Mouse (Mus musculus): ENCODE data around the gene Pcsk4. TPM values are rescaled to one million over a fixed set of nuclear protein-coding genes. Genes with fewer than 3 reads are reported as not detected.
A peak's percentile ranks its signal among the peaks of the same experiment; 100 is the strongest.
"Not testable (repeated sequence)": the region's sequence is repeated elsewhere in the genome, so short reads cannot be mapped to it uniquely, and the experiment has no call there.

Gene Pcsk4
- polyA plus RNA-seq, 1 experiment from 2014 or later = 2.1 TPM

- no peak overlapping the region for H3K27ac ChIP-seq (replicated peaks)
- H3K27me3 ChIP-seq (replicated peaks) = peaks cover 97% of the 10 kb centered on the region
- peak overlapping the region; percentile 78 for H3K9ac ChIP-seq
- no peak for ATAC-seq (ENCODE audit: extremely low read depth, insufficient number of reproducible peaks, low FRiP score, low TSS enrichment)
- no peaks in the 10 kb centered on the region for H3K36me3 ChIP-seq
- peaks cover 59% of the 10 kb centered on the region for H3K4me1 ChIP-seq
- peak overlapping the region; percentile 51 for H3K4me3 ChIP-seq
- H3K9me3 ChIP-seq = no peaks in the 10 kb centered on the region
- 16% methylated on average over 17 of the region's 17 CpGs for WGBS
- peak overlapping the region; percentile 72 for H3K4me2 ChIP-seq
These were observed 18.2 kb upstream of the Pcsk4 start for GRCm38 (mm10) chr10:80347514-80347967.

GRCm38 (mm10) chr10:80345929-80346328, 16.6 kb upstream of the Pcsk4 start:
- H3K4me1 ChIP-seq = peaks cover 69% of the 10 kb centered on the region
- not testable (repeated sequence) for H3K4me3 ChIP-seq; H3K4me2 ChIP-seq; H3K27ac ChIP-seq (replicated peaks); ATAC-seq (ENCODE audit: extremely low read depth, insufficient number of reproducible peaks, low FRiP score, low TSS enrichment); H3K9me3 ChIP-seq; H3K9ac ChIP-seq; H3K36me3 ChIP-seq
- WGBS = 79% methylated on average over 6 of the region's 6 CpGs
- H3K27me3 ChIP-seq (replicated peaks) = peaks cover 97% of the 10 kb centered on the region

DNA sequence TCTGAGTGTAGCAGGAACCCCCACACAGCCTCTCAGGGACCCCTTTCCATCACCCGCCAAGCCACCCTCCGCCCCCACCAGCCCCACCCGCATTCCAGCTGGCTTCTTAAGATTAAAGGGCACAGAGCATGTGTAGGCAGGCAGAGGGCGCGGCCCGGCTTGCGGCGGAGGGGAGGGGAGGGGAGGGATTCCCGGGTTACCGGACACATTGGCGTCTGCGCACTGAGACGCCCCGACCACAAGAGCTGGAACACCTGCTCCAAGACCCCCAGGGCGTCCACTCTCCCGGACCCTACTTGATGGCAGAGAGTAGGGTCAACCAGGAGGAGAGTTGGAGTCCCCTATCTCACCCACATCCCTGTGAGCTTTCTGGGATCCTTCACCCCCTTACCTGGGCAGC, 15.8 kb upstream of the Pcsk4 start:
- Histone ChIP-seq H3K27me3 (replicated peaks) (peaks cover 99% of the 10 kb centered on the region), H3K4me1 (peaks cover 74% of the 10 kb centered on the region), H3K4me2 (peak overlapping the region; percentile 64), H3K36me3 (no peaks in the 10 kb centered on the region), H3K9me3 (no peaks in the 10 kb centered on the region), H3K4me3 (peak overlapping the region; percentile 3), H3K9ac (peak overlapping the region; percentile 61), H3K27ac (replicated peaks) (no peak overlapping the region)
- no peak for ATAC-seq (ENCODE audit: extremely low read depth, insufficient number of reproducible peaks, low FRiP score, low TSS enrichment)
- 6% methylated on average over 16 of the region's 16 CpGs for WGBS

DNA sequence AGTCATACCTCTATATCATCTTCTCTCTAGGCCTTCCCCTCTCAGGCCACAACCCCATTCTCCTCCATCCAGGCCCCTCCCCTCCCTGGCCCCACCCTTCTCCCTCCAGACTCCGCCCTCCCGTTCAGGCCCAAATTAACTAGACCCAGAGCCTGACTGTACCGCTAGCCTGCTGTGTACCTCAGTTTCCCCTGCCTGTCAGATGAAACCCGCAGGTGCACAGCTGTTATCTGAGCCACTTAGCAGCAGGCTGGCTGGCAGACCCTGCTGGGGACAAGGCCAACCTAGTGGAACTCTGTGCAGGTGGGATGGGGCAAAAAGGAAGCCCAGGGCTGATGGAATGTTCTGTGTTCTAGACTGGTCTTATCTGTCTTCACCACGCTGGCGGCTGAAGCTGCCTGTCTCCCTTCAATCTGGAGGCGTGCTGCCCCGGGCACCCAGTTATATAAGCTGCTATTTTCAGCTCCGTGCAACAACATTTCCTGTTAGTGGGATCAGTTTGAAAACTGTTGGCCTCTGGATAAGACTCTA, 14.9 kb upstream of the Pcsk4 start:
- WGBS = 20% methylated on average over 9 of the region's 9 CpGs
- 0 out of 2 replicates have a peak overlapping the region, but pooled peaks have one; percentile 30 for H3K9ac ChIP-seq
- no peaks in the 10 kb centered on the region for H3K36me3 ChIP-seq
- ATAC-seq (ENCODE audit: extremely low read depth, insufficient number of reproducible peaks, low FRiP score, low TSS enrichment) = no peak
- H3K27me3 ChIP-seq (replicated peaks) = peaks cover 99% of the 10 kb centered on the region
- H3K4me3 ChIP-seq = no peak overlapping the region
- peak overlapping the region; percentile 64 for H3K4me2 ChIP-seq
- peaks cover 68% of the 10 kb centered on the region for H3K4me1 ChIP-seq
- no peaks in the 10 kb centered on the region for H3K9me3 ChIP-seq
- no peak overlapping the region for H3K27ac ChIP-seq (replicated peaks)

DNA sequence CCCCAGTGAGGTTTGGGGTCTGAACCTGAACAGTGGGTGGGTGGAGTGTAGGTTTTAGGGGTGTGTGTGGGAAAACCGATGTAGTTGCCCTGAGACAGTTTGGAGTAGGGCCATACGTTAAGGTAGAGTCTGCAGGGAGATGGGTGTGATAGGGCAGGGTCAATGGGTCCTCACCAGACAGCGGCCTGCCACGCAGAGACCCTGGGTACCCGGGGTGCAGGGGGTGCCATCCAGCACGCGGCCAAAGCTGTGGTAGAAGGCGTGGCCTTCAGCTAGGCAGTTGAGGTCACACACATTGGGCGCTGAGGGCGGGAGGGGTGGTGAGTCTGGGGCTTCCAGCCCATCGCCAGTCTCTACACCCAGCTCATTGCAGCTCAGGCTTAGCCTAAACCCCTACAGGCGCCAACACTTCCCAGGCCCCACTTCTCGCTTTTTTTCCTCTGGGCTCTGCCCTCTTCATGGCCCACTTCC, 14.2 kb upstream of the Pcsk4 start:
- Histone ChIP-seq H3K4me1 (peaks cover 61% of the 10 kb centered on the region), H3K4me2 (peak overlapping the region; percentile 64), H3K9ac (0 out of 2 replicates have a peak overlapping the region, but pooled peaks have one; percentile 61), H3K9me3 (no peaks in the 10 kb centered on the region), H3K36me3 (no peaks in the 10 kb centered on the region), H3K4me3 (peak overlapping the region; percentile 42), H3K27me3 (replicated peaks) (peaks cover 93% of the 10 kb centered on the region), H3K27ac (replicated peaks) (no peak overlapping the region)
- ATAC-seq (ENCODE audit: extremely low read depth, insufficient number of reproducible peaks, low FRiP score, low TSS enrichment) = 0 out of 2 replicates have a peak, but pooled peaks have one; percentile 2
- 26% methylated on average over 13 of the region's 13 CpGs for WGBS

- no peak overlapping the region for H3K27ac ChIP-seq (replicated peaks)
These were observed 13.6 kb upstream of the Pcsk4 start for GRCm38 (mm10) chr10:80342749-80343424.

GRCm38 (mm10) chr10:80342305-80342748, 13.0 kb upstream of the Pcsk4 start:
- no peak overlapping the region for H3K27ac ChIP-seq (replicated peaks)
- no peaks in the 10 kb centered on the region for H3K9me3 ChIP-seq
- peak overlapping the region; percentile 64 for H3K4me2 ChIP-seq
- peak overlapping the region; percentile 61; the same call in 1 of the 2 replicates for H3K9ac ChIP-seq
- H3K4me1 ChIP-seq = peaks cover 50% of the 10 kb centered on the region
- peaks cover 91% of the 10 kb centered on the region for H3K27me3 ChIP-seq (replicated peaks)
- H3K36me3 ChIP-seq = no peaks in the 10 kb centered on the region
- WGBS = 4% methylated on average over 26 of the region's 26 CpGs
- peak overlapping the region; percentile 42 for H3K4me3 ChIP-seq
- ATAC-seq (ENCODE audit: extremely low read depth, insufficient number of reproducible peaks, low FRiP score, low TSS enrichment) = no peak

More at GRCm38 (mm10) chr10:80342749-80343424, 13.6 kb upstream of the Pcsk4 start:
- H3K36me3 ChIP-seq = no peaks in the 10 kb centered on the region
- peaks cover 55% of the 10 kb centered on the region for H3K4me1 ChIP-seq
- H3K9me3 ChIP-seq = no peaks in the 10 kb centered on the region
- peak; percentile 40; the same call in 1 of the 2 replicates for ATAC-seq (ENCODE audit: extremely low read depth, insufficient number of reproducible peaks, low FRiP score, low TSS enrichment)
- H3K4me2 ChIP-seq = peak overlapping the region; percentile 64
- peaks cover 93% of the 10 kb centered on the region for H3K27me3 ChIP-seq (replicated peaks)
- peak overlapping the region; percentile 42 for H3K4me3 ChIP-seq
- H3K9ac ChIP-seq = peak overlapping the region; percentile 61
- WGBS = 1% methylated on average over 30 of the region's 33 CpGs

DNA sequence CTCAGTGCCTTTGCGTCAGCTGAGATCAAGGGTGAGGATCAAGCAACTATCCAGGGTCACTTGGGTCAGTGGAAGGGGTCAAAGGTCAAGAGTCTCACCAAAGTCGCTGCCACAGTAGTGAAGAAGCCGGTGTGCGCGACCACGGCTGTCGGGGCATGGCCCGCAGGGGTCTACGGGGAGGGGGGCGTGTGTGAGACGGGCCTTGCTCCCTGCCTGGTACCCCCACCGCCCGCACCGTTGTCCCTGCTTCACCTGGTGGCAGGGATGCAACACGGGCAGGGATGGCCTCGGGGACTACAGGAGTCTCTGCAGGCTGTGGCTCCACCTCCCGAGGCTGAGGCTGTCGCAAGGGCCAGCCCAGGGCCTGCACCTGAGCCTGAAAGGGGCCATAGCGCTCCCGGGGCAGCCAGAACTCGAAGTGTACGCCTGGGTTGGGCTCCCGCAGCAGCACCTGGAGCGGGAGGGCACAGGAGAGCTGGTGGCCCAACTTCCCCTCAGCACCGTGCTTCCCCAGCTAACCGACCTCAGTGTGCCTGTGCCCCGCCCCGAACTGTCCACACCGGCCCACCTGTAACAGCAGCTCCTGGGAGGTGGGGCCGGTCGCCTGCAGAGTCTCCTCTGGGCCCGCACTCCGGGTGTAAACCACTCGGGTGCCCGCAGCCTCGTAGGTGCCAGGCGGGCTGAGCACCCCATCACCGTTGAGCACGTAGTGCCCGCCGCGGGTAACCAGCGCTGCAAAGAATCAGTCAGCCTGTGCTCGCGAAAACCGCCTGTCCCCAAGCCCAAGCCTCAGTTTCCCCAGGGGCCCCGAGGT, 12.4 kb upstream of the Pcsk4 start:
- peak overlapping the region; percentile 42 for H3K4me3 ChIP-seq
- peak overlapping the region; percentile 64 for H3K4me2 ChIP-seq
- H3K9me3 ChIP-seq = no peaks in the 10 kb centered on the region
- H3K27ac ChIP-seq (replicated peaks) = no peak overlapping the region
- ATAC-seq (ENCODE audit: extremely low read depth, insufficient number of reproducible peaks, low FRiP score, low TSS enrichment) = no peak
- peaks cover 92% of the 10 kb centered on the region for H3K27me3 ChIP-seq (replicated peaks)
- H3K4me1 ChIP-seq = peaks cover 48% of the 10 kb centered on the region
- no peaks in the 10 kb centered on the region for H3K36me3 ChIP-seq
- peak overlapping the region; percentile 28; the same call in 1 of the 2 replicates for H3K9ac ChIP-seq
- WGBS = 6% methylated on average over 46 of the region's 47 CpGs

DNA sequence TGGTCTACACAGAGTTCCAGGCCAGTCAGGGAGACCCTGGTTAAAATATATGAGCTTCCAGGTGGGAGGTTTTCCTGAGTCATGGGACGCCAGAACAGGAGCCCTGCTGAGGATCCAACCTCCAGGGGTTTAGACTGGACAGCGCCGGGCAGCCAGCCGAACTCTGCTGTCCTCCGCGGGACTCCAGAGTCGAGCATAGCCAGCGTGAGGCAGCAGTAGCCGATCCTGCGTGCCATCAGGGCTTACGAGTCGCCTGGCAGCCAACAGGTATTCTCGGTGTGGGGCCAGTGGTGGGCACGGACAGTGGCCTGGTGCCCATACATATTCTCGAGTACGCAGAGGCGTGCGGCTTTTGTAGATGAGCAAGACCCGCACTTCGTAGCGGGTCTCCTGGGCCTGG, 11.7 kb upstream of the Pcsk4 start:
- no peak overlapping the region for H3K4me2 ChIP-seq
- 21% methylated on average over 21 of the region's 21 CpGs for WGBS
- no peak overlapping the region for H3K27ac ChIP-seq (replicated peaks)
- H3K4me3 ChIP-seq = no peak overlapping the region
- peaks cover 48% of the 10 kb centered on the region for H3K4me1 ChIP-seq
- no peaks in the 10 kb centered on the region for H3K9me3 ChIP-seq
- no peak for ATAC-seq (ENCODE audit: extremely low read depth, insufficient number of reproducible peaks, low FRiP score, low TSS enrichment)
- H3K9ac ChIP-seq = no peak overlapping the region
- H3K27me3 ChIP-seq (replicated peaks) = peaks cover 92% of the 10 kb centered on the region
- H3K36me3 ChIP-seq = no peaks in the 10 kb centered on the region

- Histone ChIP-seq H3K36me3 (no peaks in the 10 kb centered on the region), H3K4me1 (peaks cover 43% of the 10 kb centered on the region), H3K27me3 (replicated peaks) (peaks cover 92% of the 10 kb centered on the region), H3K4me2 (peak overlapping the region; percentile 38), H3K27ac (replicated peaks) (no peak overlapping the region), H3K4me3 (no peak overlapping the region), H3K9me3 (no peaks in the 10 kb centered on the region), H3K9ac (no peak overlapping the region)
- WGBS = 26% methylated on average over 19 of the region's 19 CpGs
- no peak for ATAC-seq (ENCODE audit: extremely low read depth, insufficient number of reproducible peaks, low FRiP score, low TSS enrichment)
These were observed 10.8 kb upstream of the Pcsk4 start for GRCm38 (mm10) chr10:80339941-80340750.
